Mouse (Mus musculus): ENCODE measurements around the gene Esam. TPM values are rescaled to one million over a fixed set of nuclear protein-coding genes. Genes with fewer than 3 reads are reported as not detected.
A peak's percentile ranks its signal among the peaks of the same experiment; 100 is the strongest.

Gene Esam
- polyA plus RNA-seq, 1 experiment from 2014 or later = 48.3 TPM

GRCm38 (mm10) chr9:37567454-37567853, 39.6 kb downstream of the Esam start:
- Histone ChIP-seq H3K9ac (no peak overlapping the region), H3K4me1 (replicated peaks; ENCODE audit: control insufficient read depth, insufficient read depth, low read length) (peaks cover 10% of the 10 kb centered on the region), H3K27ac (no peak overlapping the region), H3K27me3 (ENCODE audit: control insufficient read depth, insufficient read depth, low read length) (no peaks in the 10 kb centered on the region), H3K4me2 (replicated peaks) (no peak overlapping the region), H3K9me3 (ENCODE audit: control insufficient read depth, low read length) (no peaks in the 10 kb centered on the region), H3K36me3 (replicated peaks; ENCODE audit: control insufficient read depth, insufficient read depth) (no peaks in the 10 kb centered on the region), H3K4me3 (replicated peaks; ENCODE audit: low read length) (no peak overlapping the region)
- ATAC-seq (ENCODE audit: low FRiP score) (no peak), DNase-seq (ENCODE audit: low spot score) (no peak)
- WGBS = 55% methylated on average over 5 of the region's 5 CpGs

- no peak overlapping the region for H3K4me3 ChIP-seq (replicated peaks; ENCODE audit: low read length)
- ATAC-seq (ENCODE audit: low FRiP score) = peak; percentile 40; the same call in 1 of the 2 replicates
- no peaks in the 10 kb centered on the region for H3K27me3 ChIP-seq (ENCODE audit: control insufficient read depth, insufficient read depth, low read length)
- H3K27ac ChIP-seq = no peak overlapping the region
- no peak overlapping the region for H3K9ac ChIP-seq
- DNase-seq (ENCODE audit: low spot score) = no peak
- H3K4me1 ChIP-seq (replicated peaks; ENCODE audit: control insufficient read depth, insufficient read depth, low read length) = peaks cover 10% of the 10 kb centered on the region
- 33% methylated on average over 15 of the region's 15 CpGs for WGBS
- no peaks in the 10 kb centered on the region for H3K36me3 ChIP-seq (replicated peaks; ENCODE audit: control insufficient read depth, insufficient read depth)
- no peaks in the 10 kb centered on the region for H3K9me3 ChIP-seq (ENCODE audit: control insufficient read depth, low read length)
- H3K4me2 ChIP-seq (replicated peaks) = 0 out of 2 replicates have a peak overlapping the region, but pooled peaks have one; percentile 20
These were observed 40.2 kb downstream of the Esam start for GRCm38 (mm10) chr9:37567892-37568604.

GRCm38 (mm10) chr9:37568605-37569214, 40.8 kb downstream of the Esam start:
- H3K9ac ChIP-seq = no peak overlapping the region
- ATAC-seq (ENCODE audit: low FRiP score) (peak; percentile 40; the same call in 1 of the 2 replicates), DNase-seq (ENCODE audit: low spot score) (no peak)
- H3K27ac ChIP-seq = no peak overlapping the region
- no peaks in the 10 kb centered on the region for H3K36me3 ChIP-seq (replicated peaks; ENCODE audit: control insufficient read depth, insufficient read depth)
- no peak overlapping the region for H3K4me2 ChIP-seq (replicated peaks)
- H3K4me3 ChIP-seq (replicated peaks; ENCODE audit: low read length) = no peak overlapping the region
- H3K27me3 ChIP-seq (ENCODE audit: control insufficient read depth, insufficient read depth, low read length) = no peaks in the 10 kb centered on the region
- peaks cover 10% of the 10 kb centered on the region for H3K4me1 ChIP-seq (replicated peaks; ENCODE audit: control insufficient read depth, insufficient read depth, low read length)
- 32% methylated on average over 4 of the region's 4 CpGs for WGBS
- no peaks in the 10 kb centered on the region for H3K9me3 ChIP-seq (ENCODE audit: control insufficient read depth, low read length)

GRCm38 (mm10) chr9:37569231-37569835, 41.5 kb downstream of the Esam start:
- Histone ChIP-seq H3K36me3 (replicated peaks; ENCODE audit: control insufficient read depth, insufficient read depth) (no peaks in the 10 kb centered on the region), H3K27ac (no peak overlapping the region), H3K4me2 (replicated peaks) (no peak overlapping the region), H3K27me3 (ENCODE audit: control insufficient read depth, insufficient read depth, low read length) (no peaks in the 10 kb centered on the region), H3K9ac (no peak overlapping the region), H3K4me3 (replicated peaks; ENCODE audit: low read length) (no peak overlapping the region), H3K4me1 (replicated peaks; ENCODE audit: control insufficient read depth, insufficient read depth, low read length) (peaks cover 10% of the 10 kb centered on the region), H3K9me3 (ENCODE audit: control insufficient read depth, low read length) (no peaks in the 10 kb centered on the region)
- WGBS = 88% methylated on average over 2 of the region's 2 CpGs
- ATAC-seq (ENCODE audit: low FRiP score) (no peak), DNase-seq (ENCODE audit: low spot score) (no peak)

- H3K27me3 ChIP-seq (ENCODE audit: control insufficient read depth, insufficient read depth, low read length) = no peaks in the 10 kb centered on the region
- no peak overlapping the region for H3K9ac ChIP-seq
- no peak overlapping the region for H3K4me2 ChIP-seq (replicated peaks)
- no peaks in the 10 kb centered on the region for H3K36me3 ChIP-seq (replicated peaks; ENCODE audit: control insufficient read depth, insufficient read depth)
- no peak overlapping the region for H3K27ac ChIP-seq
- no peak for DNase-seq (ENCODE audit: low spot score)
- ATAC-seq (ENCODE audit: low FRiP score) = no peak
- H3K9me3 ChIP-seq (ENCODE audit: control insufficient read depth, low read length) = no peaks in the 10 kb centered on the region
- H3K4me1 ChIP-seq (replicated peaks; ENCODE audit: control insufficient read depth, insufficient read depth, low read length) = peaks cover 23% of the 10 kb centered on the region
- 61% methylated on average over 3 of the region's 3 CpGs for WGBS
- H3K4me3 ChIP-seq (replicated peaks; ENCODE audit: low read length) = no peak overlapping the region
These were observed 44.5 kb downstream of the Esam start for GRCm38 (mm10) chr9:37572204-37572876.

GRCm38 (mm10) chr9:37576436-37576930, 48.6 kb downstream of the Esam start:
- H3K27me3 ChIP-seq (ENCODE audit: control insufficient read depth, insufficient read depth, low read length) = no peaks in the 10 kb centered on the region
- 18% methylated on average over 14 of the region's 14 CpGs for WGBS
- H3K36me3 ChIP-seq (replicated peaks; ENCODE audit: control insufficient read depth, insufficient read depth) = no peaks in the 10 kb centered on the region
- H3K4me2 ChIP-seq (replicated peaks) = peak overlapping the region; percentile 40
- H3K9me3 ChIP-seq (ENCODE audit: control insufficient read depth, low read length) = no peaks in the 10 kb centered on the region
- peak overlapping the region; percentile 9; the same call in 1 of the 2 replicates for H3K4me3 ChIP-seq (replicated peaks; ENCODE audit: low read length)
- H3K4me1 ChIP-seq (replicated peaks; ENCODE audit: control insufficient read depth, insufficient read depth, low read length) = peaks cover 13% of the 10 kb centered on the region; the same call in 1 of the 2 replicates
- H3K27ac ChIP-seq = peak overlapping the region; percentile 68
- no peak for DNase-seq (ENCODE audit: low spot score)
- peak; percentile 85 for ATAC-seq (ENCODE audit: low FRiP score)
- peak overlapping the region; percentile 32 for H3K9ac ChIP-seq

GRCm38 (mm10) chr9:37583594-37583993, 55.7 kb downstream of the Esam start:
- DNase-seq (ENCODE audit: low spot score) (no peak), ATAC-seq (ENCODE audit: low FRiP score) (no peak)
- H3K27me3 ChIP-seq (ENCODE audit: control insufficient read depth, insufficient read depth, low read length) = no peaks in the 10 kb centered on the region
- H3K4me1 ChIP-seq (replicated peaks; ENCODE audit: control insufficient read depth, insufficient read depth, low read length) = no peaks in the 10 kb centered on the region
- 82% methylated on average over 5 of the region's 5 CpGs for WGBS
- H3K27ac ChIP-seq = no peak overlapping the region
- H3K9me3 ChIP-seq (ENCODE audit: control insufficient read depth, low read length) = no peaks in the 10 kb centered on the region
- H3K4me2 ChIP-seq (replicated peaks) = no peak overlapping the region
- H3K4me3 ChIP-seq (replicated peaks; ENCODE audit: low read length) = no peak overlapping the region
- H3K9ac ChIP-seq = no peak overlapping the region
- no peaks in the 10 kb centered on the region for H3K36me3 ChIP-seq (replicated peaks; ENCODE audit: control insufficient read depth, insufficient read depth)

- 68% methylated on average over 4 of the region's 4 CpGs for WGBS
- Histone ChIP-seq H3K4me1 (replicated peaks; ENCODE audit: control insufficient read depth, insufficient read depth, low read length) (no peaks in the 10 kb centered on the region), H3K9ac (no peak overlapping the region), H3K27ac (no peak overlapping the region), H3K36me3 (replicated peaks; ENCODE audit: control insufficient read depth, insufficient read depth) (no peaks in the 10 kb centered on the region), H3K4me3 (replicated peaks; ENCODE audit: low read length) (no peak overlapping the region), H3K4me2 (replicated peaks) (no peak overlapping the region), H3K27me3 (ENCODE audit: control insufficient read depth, insufficient read depth, low read length) (no peaks in the 10 kb centered on the region), H3K9me3 (ENCODE audit: control insufficient read depth, low read length) (no peaks in the 10 kb centered on the region)
- no peak for ATAC-seq (ENCODE audit: low FRiP score)
- no peak for DNase-seq (ENCODE audit: low spot score)
These were observed 58.8 kb downstream of the Esam start for GRCm38 (mm10) chr9:37586718-37587117.
